Mouse (Mus musculus): ENCODE data around the gene Nrbp1. TPM values are rescaled to one million over a fixed set of nuclear protein-coding genes. Genes with fewer than 3 reads are reported as not detected.

Nrbp1 gene
- 165 and 166 TPM in 2 replicates for polyA plus RNA-seq (2015; fragmentation: Nextera tagmentation; extraction: Ambion mirVana)

DNA sequence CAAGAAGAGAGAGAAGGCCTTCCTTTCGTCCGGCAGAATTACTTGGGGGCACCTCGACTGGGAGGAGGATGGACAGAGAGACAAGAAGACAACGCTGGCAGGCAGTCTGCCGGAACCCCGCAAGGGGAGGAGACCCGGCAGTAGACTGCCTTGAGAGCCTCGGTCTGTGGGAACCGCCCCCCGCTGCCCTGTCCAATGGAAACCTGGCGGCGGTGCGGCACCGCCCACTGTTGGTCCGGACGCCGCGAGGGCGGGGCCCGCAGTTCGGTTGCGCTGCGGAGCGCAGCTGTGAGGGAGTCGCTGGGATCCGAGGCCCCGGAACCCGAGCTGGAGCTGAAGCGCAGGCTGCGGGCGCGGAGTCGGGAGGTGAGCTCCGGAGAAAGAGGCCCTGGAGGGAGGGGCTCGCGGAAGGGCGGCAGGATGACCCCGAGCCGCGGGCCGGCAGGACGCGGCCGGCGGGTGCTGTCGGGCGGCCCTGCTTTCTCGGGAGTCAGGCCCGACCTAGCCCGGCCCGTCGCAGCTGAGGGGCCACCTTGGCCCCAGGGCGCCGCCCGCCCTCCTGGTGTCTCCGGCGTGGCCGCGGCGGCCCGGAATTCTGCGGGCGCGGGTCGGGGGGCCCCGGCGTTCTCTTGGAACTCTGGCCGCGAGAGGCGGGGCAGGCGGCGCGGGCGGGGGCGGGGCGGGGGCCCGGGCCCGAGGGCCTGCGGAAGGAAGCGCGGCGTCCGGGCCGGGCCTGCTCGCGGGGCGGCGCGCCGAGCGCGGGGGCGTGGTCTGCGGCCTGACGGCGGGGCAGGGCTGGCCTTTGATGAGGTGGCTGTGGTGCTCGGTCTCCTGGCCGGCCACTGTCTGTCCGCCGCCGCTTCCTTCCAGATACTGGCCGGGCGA lies at the start of gene Nrbp1, which contains the start of gene Gm9970:
Nrbp1 (plus strand) TSS at position 228 of the 885 bp plus-strand sequence.
Gm9970 (minus strand) TSS at position 596 of the 885 bp plus-strand sequence.
- no peaks in the 10 kb centered on the region for H3K27me3 ChIP-seq
- H3K4me1 ChIP-seq = peaks cover 9% of the 10 kb centered on the region
- ATAC-seq (ENCODE audit: low FRiP score, low read depth) = peak; percentile 99
- no peaks in the 10 kb centered on the region for H3K9me3 ChIP-seq
- peaks cover 23% of the 10 kb centered on the region for H3K36me3 ChIP-seq
- H3K27ac ChIP-seq = peak within 1 kb of the TSS; percentile 98
- WGBS = under 1% methylated on average over 45 of the region's 103 CpGs
- H3K4me3 ChIP-seq = peak within 1 kb of the TSS; percentile 91
- peak within 1 kb of the TSS; percentile 93 for H3K4me2 ChIP-seq (replicated peaks)
- H3K9ac ChIP-seq = peak within 1 kb of the TSS; percentile 98

DNA sequence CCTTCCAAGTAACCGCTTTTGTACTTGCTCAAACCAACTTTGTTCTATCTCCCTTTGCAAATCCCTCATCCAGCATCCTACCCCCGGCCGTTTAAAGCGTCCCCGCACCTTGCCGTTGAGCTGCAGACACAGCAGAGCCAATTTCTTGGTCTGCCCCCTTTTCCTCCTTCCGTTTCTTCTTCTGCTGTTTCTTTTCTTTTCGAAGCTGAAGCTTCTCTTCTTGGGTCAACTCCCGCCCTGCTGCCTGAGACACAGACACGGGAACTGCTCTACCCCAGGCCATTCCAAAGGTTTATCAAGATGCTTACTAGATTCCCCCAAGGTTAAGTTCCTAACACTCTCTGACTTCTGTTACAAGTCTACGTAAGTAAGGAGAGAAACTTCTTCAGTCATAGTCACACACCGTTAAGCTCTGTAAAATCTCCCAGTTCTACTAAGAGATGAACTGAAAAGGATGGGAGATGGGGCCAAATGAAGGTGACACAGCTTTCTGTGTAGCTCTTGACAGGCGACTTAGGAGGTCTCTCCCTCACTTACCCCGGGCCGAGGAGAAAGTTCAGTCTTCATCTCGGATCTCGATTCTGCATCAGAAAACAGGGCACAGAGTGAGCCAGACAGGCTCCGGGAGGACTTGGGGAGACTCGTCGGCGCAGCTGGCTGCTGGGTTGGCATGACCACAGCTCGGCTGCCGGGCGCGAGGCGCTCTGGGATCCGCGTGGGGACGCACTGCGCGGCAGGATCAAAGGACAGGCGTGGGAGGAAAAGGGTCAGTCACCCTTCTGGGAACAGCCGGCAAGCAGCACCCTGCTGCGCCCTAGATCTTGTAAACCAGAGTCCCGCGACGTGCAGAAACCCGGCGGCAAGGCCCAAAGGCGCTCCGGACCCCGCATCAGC lies 48.4 kb upstream of the Nrbp1 start:
- 11% methylated on average over 42 of the region's 42 CpGs for WGBS
- Histone ChIP-seq H3K4me1 (peaks cover 23% of the 10 kb centered on the region), H3K36me3 (peaks cover 69% of the 10 kb centered on the region), H3K4me2 (replicated peaks) (peak overlapping the region; percentile 90), H3K9ac (peak overlapping the region; percentile 95), H3K4me3 (peak overlapping the region; percentile 93), H3K27me3 (no peaks in the 10 kb centered on the region), H3K9me3 (no peaks in the 10 kb centered on the region), H3K27ac (peak overlapping the region; percentile 77)
- ATAC-seq (ENCODE audit: low FRiP score, low read depth) = no peak; the same call in none of the 2 replicates

DNA sequence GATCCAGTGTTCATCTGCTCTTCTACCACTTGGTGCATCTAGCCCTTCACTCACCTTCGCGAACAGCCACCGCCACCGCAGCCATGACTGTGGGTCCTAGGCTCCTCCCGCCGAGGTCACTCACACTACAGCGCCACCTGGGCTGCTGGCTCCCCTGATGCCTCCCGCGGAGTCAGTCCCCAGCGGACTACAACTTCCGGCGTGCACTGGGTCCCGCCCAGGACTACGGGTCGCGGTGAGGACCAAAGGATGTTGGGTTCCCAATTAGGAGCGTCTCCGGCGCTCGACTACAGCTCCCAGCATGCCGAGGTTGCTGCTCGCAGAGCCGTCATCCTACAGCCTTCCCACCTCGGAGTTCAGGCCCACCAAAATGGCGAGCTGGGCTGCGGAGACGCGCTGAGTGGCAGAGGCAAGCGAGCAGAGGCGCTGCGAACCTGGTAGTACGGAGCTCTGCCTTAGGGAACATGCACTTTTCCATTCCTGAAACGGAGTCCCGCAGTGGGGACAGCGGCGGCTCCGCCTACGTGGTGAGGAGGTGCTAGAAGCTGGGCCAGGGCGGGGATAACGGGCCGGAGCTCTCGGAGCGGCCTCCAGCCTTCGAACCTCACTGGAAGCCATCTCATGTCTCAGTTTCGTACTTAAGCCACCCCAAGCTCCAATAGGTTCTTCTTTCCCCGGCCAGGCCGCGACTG lies 47.6 kb upstream of the Nrbp1 start, which contains the start of the genes Snx17 and Eif2b4:
Snx17 (plus strand) TSS at position 289 of the 692 bp plus-strand sequence.
Eif2b4 (minus strand) TSS at position 492 of the 692 bp plus-strand sequence.
- peak within 1 kb of the TSS; percentile 90 for H3K4me2 ChIP-seq (replicated peaks)
- H3K9ac ChIP-seq = peak within 1 kb of the TSS; percentile 95
- under 1% methylated on average over 48 of the region's 48 CpGs for WGBS
- peak within 1 kb of the TSS; percentile 89 for H3K27ac ChIP-seq
- no peaks in the 10 kb centered on the region for H3K27me3 ChIP-seq
- H3K36me3 ChIP-seq = peaks cover 69% of the 10 kb centered on the region
- peak within 1 kb of the TSS; percentile 93 for H3K4me3 ChIP-seq
- ATAC-seq (ENCODE audit: low FRiP score, low read depth) = peak; percentile 97
- peaks cover 23% of the 10 kb centered on the region for H3K4me1 ChIP-seq
- no peaks in the 10 kb centered on the region for H3K9me3 ChIP-seq

DNA sequence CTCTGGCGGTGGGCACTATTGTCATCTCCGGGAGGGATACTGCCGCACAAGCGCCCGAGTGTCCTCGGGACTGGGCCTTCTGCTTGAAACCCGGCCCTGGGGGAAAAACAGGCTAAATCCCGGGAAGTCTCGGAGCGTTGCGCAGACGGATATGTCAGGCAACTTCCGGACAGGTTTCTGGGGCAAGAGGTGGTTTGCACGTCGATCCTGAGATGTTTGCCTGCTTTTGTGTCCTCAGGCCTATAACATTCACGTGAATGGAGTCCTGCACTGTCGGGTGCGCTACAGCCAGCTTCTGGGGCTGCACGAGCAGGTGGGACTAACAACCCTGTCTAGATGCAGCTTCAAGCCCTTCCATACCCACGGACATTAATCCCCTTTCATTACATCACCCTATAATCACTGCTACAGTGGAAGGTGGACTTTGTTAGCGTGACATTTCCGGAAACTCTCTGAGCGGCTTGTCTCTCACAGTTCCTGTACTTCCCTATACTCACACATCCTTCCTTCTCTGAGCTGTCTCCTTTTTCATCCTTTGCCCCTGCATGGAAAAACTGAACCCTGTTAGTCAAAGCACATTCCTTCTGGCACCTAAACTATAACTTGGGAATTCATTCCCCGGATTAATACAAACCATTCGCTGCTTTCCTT lies 46.9 kb upstream of the Nrbp1 start:
- WGBS = 11% methylated on average over 25 of the region's 25 CpGs
- no peak for ATAC-seq (ENCODE audit: low FRiP score, low read depth)

DNA sequence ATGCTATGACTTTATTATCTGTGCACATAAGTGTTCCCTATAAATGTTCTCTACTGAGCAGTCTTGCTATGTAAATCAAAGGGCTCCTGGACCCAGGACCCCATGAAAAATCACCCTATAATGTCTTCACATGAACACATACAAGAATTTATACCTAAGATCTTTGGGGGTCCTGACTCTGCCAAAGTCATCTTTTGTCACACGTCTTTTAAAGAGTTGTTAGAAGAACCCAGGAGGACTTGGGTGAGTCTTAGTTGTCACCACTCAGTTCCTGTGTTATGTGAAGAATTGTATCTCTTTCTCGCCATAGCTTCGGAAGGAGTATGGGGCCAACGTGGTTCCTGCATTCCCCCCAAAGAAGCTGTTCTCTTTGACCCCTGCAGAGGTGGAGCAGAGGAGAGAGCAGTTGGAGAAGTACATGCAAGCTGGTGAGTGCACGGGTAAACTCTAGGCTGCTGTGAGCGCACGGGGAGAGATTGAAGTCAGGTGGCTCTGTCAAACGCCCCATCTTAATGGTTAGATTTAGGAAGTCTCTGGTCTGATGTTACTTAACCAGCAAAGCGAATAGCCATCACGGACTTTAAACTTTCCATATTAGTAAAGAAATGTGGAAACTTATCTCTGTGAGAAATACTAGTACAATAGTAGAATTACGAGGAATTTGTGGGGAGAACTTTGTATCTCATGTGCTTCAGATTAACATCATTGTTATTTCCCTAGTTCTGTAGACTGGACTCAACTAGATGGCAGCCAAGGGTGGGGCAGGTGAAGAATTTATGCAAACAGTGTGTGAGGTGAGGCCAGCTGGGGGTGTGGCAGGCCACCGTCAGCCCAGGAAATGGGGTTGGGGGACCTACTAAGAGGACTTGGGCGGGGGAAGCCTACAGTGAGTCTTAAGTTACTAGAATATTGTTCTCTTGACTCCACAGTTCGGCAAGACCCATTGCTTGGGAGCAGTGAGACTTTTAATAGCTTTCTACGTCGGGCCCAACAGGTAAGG lies 45.9 kb upstream of the Nrbp1 start:
- no peak for ATAC-seq (ENCODE audit: low FRiP score, low read depth)
- H3K9ac ChIP-seq = peak overlapping the region; percentile 95

More for the DNA sequence above, 46.9 kb upstream of the Nrbp1 start:
- H3K27ac ChIP-seq = peak overlapping the region; percentile 89
- H3K9ac ChIP-seq = peak overlapping the region; percentile 95
- peak overlapping the region; percentile 93 for H3K4me3 ChIP-seq
- H3K27me3 ChIP-seq = no peaks in the 10 kb centered on the region
- no peaks in the 10 kb centered on the region for H3K9me3 ChIP-seq
- peaks cover 69% of the 10 kb centered on the region for H3K36me3 ChIP-seq
- peak overlapping the region; percentile 90 for H3K4me2 ChIP-seq (replicated peaks)
- peaks cover 23% of the 10 kb centered on the region for H3K4me1 ChIP-seq

DNA sequence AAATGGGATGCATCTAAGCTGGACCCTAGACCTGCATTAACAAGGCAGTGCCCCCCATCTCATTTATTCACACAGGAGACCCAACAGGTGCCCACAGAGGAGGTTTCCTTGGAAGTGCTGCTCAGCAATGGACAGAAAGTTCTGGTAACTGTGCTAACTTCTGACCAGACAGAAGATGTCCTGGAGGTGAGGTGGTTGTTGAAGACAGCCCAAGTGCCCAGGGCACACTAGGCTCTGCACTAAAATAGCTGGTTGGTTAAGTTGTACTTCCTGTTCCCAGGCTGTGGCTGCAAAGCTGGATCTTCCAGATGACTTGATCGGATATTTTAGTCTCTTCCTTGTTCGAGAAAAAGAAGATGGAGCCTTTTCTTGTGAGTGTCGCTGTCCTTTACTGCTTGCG lies 45.0 kb upstream of the Nrbp1 start:
- ATAC-seq (ENCODE audit: low FRiP score, low read depth) = no peak
- H3K4me3 ChIP-seq = no peak overlapping the region
- WGBS = 91% methylated on average over 4 of the region's 4 CpGs
- H3K4me2 ChIP-seq (replicated peaks) = no peak overlapping the region
- H3K27me3 ChIP-seq = no peaks in the 10 kb centered on the region
- peaks cover 32% of the 10 kb centered on the region for H3K4me1 ChIP-seq
- H3K9ac ChIP-seq = no peak overlapping the region
- H3K36me3 ChIP-seq = peaks cover 71% of the 10 kb centered on the region
- no peak overlapping the region for H3K27ac ChIP-seq
- H3K9me3 ChIP-seq = peaks cover 6% of the 10 kb centered on the region

More for the DNA sequence above, 45.9 kb upstream of the Nrbp1 start:
- 92% methylated on average over 16 of the region's 16 CpGs for WGBS
- H3K4me2 ChIP-seq (replicated peaks) = peak overlapping the region; percentile 90
- H3K27ac ChIP-seq = no peak overlapping the region
- H3K4me3 ChIP-seq = peak overlapping the region; percentile 93
- H3K9me3 ChIP-seq = no peaks in the 10 kb centered on the region
- peaks cover 71% of the 10 kb centered on the region for H3K36me3 ChIP-seq
- peaks cover 24% of the 10 kb centered on the region for H3K4me1 ChIP-seq
- H3K27me3 ChIP-seq = no peaks in the 10 kb centered on the region

DNA sequence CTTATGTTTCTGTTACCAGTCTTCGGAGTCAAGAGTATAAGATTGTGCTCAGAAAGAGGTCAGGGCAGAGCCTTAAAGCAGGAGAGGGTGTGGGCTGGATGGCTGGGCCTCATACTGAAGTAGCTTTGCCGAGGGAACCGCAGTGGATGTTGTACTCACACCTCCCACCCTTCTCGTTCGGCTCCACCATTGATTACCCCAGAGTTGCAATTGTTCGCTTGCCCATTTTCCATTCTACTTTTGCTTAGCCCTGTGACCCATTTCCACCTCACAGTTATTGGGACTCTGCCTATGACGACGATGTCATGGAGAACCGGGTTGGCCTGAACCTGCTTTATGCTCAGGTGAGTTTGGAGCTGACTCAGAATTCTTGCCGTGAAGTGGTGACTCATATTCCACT lies 44.5 kb upstream of the Nrbp1 start:
- Histone ChIP-seq H3K9ac (no peak overlapping the region), H3K27ac (no peak overlapping the region), H3K9me3 (peaks cover 6% of the 10 kb centered on the region), H3K36me3 (peaks cover 65% of the 10 kb centered on the region), H3K27me3 (no peaks in the 10 kb centered on the region), H3K4me2 (replicated peaks) (no peak overlapping the region), H3K4me3 (no peak overlapping the region), H3K4me1 (peaks cover 36% of the 10 kb centered on the region)
- ATAC-seq (ENCODE audit: low FRiP score, low read depth) = no peak
- 93% methylated on average over 10 of the region's 10 CpGs for WGBS

DNA sequence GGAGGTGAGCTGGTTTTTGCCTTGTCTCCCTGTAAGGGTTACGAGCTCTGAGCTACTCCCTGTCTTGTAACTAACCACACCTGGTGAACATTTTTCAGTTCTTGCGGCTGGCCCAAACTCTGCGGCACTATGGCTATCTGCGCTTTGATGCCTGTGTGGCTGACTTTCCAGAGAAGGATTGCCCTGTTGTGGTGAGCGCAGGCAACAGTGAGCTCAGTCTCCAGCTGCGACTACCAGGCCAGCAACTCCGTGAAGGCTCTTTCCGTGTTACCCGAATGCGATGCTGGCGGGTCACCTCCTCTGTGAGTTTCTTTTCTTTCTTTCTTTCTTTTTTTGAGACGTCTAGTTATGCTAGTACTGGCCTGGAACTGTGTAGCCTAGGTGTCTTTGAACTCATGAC lies 43.6 kb upstream of the Nrbp1 start:
- Histone ChIP-seq H3K4me3 (no peak overlapping the region), H3K9me3 (peaks cover 6% of the 10 kb centered on the region), H3K4me2 (replicated peaks) (no peak overlapping the region), H3K27ac (no peak overlapping the region), H3K9ac (no peak overlapping the region), H3K27me3 (no peaks in the 10 kb centered on the region), H3K4me1 (peaks cover 29% of the 10 kb centered on the region), H3K36me3 (peaks cover 62% of the 10 kb centered on the region)
- ATAC-seq (ENCODE audit: low FRiP score, low read depth) = no peak
- 91% methylated on average over 12 of the region's 12 CpGs for WGBS

DNA sequence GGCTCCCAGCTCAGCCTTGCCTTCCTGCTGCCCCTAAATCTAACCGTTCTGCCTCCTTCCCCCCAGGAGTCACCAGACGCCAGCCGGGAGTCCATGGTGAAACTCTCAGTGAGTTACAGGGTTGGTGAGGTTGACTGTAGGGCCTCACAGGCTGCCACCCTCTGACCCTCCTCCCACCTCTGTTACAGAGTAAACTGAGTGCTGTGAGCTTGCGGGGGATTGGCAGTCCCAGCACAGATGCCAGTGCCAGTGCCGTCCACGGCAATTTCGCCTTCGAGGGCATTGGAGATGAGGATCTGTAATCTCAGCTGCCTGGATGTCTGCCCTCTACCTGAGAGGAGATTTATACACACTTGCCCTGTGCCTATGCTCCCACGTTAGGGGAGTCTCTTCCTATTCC lies 42.5 kb upstream of the Nrbp1 start:
- 85% methylated on average over 9 of the region's 9 CpGs for WGBS
- Histone ChIP-seq H3K27ac (no peak overlapping the region), H3K4me1 (peaks cover 34% of the 10 kb centered on the region), H3K27me3 (no peaks in the 10 kb centered on the region), H3K9ac (no peak overlapping the region), H3K36me3 (peaks cover 71% of the 10 kb centered on the region), H3K4me3 (no peak overlapping the region), H3K9me3 (peaks cover 6% of the 10 kb centered on the region), H3K4me2 (replicated peaks) (no peak overlapping the region)
- no peak for ATAC-seq (ENCODE audit: low FRiP score, low read depth)

DNA sequence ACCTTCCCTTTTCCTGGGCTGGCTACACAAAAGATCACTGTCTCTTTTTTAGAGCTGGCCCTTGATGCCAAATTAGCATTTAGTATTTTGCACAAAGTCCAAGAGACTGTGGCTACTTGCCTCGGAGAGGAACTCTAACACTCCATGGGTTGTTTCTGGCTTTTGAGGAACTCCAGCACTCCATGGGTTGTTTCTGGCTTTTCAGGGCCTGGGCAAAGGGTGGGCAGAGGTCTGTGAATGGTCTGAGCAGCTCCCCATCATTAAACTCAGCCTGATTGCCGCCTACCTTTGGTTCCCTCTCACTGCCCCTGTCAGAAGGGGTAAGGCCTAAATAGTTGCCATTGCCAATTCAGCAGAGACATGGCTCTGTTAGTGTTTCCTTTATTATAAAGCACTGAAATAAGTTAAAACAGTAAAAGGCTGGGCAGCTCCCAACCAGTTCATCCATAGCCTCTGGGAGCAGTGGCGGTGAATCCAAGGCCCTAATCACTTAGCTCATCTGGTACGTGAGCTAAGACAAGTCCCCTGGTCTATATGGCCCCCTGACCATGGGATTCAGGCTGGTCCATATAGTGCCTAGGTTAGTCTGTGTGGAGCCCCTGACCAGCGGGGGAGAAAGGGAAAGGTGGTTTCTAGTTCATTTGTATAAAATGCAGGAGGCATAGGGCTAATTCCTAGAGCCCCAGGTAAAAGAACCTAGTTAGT lies 41.9 kb upstream of the Nrbp1 start:
- H3K27ac ChIP-seq = no peak overlapping the region
- no peak overlapping the region for H3K9ac ChIP-seq
- peaks cover 6% of the 10 kb centered on the region for H3K9me3 ChIP-seq
- no peak overlapping the region for H3K4me3 ChIP-seq
- H3K27me3 ChIP-seq = no peaks in the 10 kb centered on the region
- no peak for ATAC-seq (ENCODE audit: low FRiP score, low read depth)
- no peak overlapping the region for H3K4me2 ChIP-seq (replicated peaks)
- peaks cover 77% of the 10 kb centered on the region for H3K36me3 ChIP-seq
- 85% methylated on average over 5 of the region's 5 CpGs for WGBS
- H3K4me1 ChIP-seq = peaks cover 33% of the 10 kb centered on the region
